Mouse (Mus musculus) adrenal gland, postnatal 36 days (tissue): Measurements from ENCODE around the gene Hlx. TPM values are rescaled to one million over a fixed set of nuclear protein-coding genes. Genes with fewer than 3 reads are reported as not detected.

Experiments
- DNase-seq, 2 experiments: peaks; one replicate each; pipeline ENCODE4 v3.0.0; 2021; ENCODE audit warnings: mixed read lengths in 1 of 2
- total RNA-seq, 2 experiments: library from RNA; stranded (reverse); gene quantifications; 2 replicates each; pipeline ENCODE4 v1.2.3; 2021

Hlx gene
- total RNA-seq, 2 experiments from 2014 or later, result 7.2 to 14.6 TPM

DNA sequence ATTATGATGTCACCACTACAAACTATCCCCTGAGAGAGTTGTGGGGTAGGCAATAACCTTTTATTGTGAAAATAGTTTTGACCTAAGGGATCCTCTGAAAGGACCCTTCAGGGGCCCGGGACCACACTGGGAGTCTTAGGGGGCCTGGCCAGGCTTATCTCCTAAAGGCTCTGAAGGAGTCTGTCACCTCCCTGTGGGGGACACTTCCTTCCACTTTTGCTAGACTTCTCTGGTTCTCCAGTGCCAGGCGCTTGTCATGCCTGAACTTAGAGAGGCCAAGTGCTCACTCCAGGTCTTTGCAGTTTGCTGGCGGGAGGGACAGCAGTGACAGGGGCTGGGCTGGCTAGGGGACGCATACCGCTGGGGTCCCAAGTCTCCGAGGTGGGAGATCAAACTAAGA is 16.3 kb downstream of the Hlx start:
- no peak for DNase-seq

DNA sequence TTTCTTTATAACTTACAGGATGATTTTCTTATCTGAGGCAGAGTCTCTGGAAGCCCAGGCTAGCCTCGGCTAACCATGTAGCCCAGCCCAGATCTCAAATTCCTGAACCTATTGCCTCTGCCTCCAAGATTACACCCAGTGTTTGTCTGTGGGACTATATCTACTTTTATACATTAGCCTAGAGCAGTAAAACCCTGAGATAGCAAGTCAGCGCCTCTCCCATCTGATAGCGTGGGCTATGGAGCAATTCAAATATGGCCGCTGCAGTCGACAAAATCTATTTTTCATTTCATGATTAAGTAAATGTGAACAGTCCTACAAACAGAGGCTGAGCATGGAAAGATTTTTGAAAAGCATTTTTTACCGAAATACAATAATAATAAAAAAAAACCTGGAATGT is 16.7 kb downstream of the Hlx start:
- no peak for DNase-seq

DNA sequence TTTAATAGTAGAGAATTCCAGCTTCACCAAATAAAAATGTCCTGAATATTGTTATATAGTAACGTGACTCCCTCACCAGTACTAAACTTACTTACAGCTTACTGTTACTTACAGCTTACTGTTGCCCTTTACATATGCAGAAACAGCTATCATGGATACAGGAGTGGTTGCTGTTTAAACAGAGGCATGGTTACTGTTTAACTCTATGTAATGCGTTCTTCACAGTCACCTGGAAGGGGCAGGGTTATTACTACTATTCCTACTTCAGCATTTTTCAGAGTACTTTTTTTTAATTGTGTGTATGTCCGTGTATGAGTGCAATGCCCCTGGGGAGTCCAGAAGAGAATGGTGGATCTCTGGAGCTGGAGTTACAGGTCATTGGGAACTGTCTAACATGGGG is 17.9 kb downstream of the Hlx start:
- no peak for DNase-seq

DNA sequence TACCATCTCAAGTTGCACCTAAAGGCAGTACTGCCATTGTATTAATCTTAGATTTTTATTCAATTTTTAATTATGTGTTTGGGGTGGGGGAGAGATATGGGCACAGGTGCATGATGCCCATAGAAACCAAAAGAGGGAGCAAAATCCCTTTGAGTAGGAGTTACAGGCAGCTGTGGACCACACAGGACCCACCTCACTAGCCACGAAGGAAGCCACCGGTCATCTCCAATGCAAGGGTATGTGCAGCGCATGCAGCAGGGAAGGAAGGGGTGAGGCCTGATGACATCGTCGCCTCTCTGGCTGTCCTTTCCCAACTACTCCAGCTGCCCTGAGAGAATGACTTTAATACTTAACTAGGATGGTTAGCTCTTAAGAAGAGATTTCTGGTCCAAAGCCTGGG is 18.7 kb downstream of the Hlx start:
- DNase-seq, result no peak

DNA sequence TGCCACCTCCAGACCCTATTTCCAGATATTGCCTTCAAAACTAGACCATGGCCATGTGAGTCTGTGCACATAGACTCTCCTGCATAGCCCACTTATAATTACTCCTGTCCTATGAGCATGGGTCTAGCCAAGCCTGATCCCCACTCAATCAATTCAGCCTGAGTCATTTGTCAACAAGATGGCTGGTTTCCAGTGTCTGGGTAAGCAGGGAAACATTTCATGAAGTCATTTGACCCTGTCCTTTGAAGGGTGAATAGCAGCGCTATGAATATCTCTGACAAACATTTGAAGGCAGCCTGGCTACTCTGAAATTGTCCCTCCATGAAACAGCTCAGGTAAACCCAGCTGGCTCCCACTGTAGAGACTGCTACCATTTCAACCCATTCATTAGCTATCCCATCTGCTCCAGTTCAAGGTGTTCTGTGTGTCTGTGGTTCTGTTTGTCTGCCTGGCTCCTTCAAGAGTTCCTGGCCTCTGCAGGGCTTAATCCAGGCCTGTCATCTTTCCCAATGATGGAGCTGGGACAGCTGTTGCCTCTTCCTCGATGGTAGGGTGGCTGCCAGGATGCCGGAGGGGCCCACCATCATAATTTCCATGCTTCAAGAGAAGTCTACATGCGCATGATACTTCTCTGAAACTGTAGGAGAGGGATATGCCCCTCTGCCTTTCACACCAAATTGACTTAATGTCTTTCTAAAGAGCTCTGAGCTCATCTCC is 24.7 kb downstream of the Hlx start:
- peak; percentile 56 to 68 for DNase-seq

DNA sequence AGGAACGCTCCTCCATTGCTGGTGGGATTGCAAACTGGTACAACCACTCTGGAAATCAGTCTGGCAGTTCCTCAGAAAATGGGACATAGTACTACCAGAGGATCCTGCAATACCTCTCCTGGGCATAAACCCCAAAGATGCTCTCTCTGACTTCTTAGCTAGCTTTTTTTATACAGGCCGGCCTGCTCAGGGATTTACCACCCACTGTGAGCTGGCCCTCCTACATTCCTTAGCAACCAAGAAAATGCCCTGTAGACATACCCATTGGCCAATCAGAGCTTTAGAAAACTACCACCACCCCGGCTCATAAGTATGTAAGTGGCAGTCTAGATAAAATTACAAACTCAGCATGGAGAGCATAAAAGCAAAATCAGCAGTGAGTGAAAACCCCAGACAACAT is 27.5 kb downstream of the Hlx start:
- DNase-seq, result no peak

DNA sequence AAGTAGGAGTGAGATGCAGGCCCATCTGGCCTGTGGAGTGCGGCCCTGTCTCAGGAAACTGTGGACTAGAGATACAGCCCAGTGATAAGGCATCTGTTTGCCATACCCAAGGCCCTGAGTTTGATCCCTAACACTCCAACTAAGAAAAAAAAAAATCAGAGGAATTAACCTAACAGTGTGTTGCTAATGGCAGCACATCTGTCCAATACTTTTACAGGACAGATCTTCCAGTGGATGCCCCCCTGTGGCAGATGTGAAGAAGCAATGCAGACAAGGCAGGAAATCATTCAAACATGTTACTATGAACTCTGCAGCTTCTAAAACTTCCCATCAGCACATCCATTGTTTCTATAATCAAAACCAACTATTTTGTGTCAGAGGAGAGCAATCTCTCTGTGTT is 33.1 kb downstream of the Hlx start:
- no peak for DNase-seq

DNA sequence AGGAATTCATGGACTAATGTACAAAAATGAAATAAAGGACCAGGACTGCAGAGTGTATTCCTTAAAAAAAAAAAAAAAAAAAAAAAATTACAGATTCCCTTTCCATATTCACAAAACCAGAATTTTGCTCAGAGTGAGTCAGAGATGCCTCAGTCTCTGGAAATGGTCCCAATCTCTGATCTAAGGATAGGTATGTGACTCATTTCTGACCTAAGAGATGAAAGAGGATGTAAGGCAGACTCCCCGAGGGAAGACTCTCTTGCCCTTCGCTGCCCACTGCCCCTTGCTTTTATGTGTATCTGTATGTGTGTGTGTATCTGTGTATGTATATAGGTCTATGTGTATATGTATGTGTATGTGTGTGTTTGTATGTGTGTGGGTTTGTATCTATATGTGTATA is 37.0 kb downstream of the Hlx start:
- peak; percentile 24 to 26 for DNase-seq

DNA sequence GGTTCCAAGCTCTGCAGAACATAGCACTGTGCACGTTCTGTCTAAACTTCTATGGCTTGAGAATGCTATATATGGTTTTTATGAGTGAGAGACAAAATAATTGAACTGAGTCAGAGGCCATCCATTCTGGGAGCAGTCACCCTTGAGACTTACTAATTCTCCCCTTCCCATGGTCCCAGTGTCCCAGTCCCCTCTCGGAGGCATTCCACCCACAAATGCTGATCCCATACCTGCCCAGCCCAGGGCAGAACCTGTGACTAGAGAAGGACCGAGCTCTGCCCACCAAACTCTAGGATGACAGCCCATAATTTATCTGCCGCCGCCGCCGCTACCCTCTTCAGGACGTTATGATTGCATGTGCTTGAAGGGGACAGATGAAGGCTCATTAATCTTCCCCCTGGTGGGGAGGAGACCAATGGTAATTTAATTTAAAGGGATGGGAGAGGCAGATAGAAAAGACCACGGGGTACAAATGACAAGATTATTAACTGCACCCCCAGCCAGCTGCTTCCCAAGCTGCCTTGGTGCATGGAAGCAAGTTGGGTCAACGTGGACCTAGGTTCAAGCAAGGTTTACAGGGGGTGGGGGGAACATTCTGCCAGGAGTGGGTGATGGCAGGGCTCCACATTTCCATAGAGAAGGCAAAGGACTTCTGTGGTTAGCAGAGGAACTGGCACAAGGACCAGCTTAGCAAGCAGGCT is 40.1 kb downstream of the Hlx start:
- no peak for DNase-seq

DNA sequence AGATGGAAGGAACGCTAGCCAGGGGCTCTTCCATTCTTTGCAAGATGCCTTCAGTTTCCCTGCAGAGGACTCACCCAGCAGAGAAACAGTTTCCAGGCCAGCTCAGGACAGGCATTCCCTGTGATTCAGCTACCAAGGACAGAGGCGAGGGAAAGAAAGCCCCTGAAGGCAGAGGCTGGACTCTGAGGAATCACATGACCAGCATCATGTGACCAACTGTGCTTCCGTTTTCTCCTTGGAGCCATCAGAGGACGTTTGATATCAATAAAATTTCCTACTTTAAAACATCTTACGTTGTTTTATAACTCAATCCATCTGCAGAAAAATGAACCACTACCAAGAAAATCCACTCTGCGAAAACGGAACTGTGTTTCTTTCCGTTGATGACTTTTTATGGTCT is 41.2 kb downstream of the Hlx start:
- no peak for DNase-seq

DNA sequence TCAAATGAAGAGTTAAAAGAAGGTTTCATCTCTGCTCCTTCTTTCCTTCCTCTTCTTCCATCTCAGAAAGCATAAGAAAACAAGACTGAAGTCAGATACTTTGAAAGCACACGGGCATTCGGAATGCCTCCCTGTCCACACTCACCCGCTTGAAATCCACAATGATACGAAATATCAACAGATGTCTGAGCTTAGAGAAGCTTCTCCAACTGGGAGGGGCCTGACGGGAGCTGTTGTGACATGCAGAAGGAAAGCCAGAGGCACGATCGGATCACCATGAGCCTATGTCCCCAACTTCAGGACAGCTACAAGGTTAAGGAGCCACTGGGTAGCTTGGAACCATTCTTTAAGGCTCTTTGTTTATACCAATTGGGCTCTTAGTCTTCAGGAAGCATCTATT is 44.4 kb downstream of the Hlx start:
- DNase-seq, result no peak

DNA sequence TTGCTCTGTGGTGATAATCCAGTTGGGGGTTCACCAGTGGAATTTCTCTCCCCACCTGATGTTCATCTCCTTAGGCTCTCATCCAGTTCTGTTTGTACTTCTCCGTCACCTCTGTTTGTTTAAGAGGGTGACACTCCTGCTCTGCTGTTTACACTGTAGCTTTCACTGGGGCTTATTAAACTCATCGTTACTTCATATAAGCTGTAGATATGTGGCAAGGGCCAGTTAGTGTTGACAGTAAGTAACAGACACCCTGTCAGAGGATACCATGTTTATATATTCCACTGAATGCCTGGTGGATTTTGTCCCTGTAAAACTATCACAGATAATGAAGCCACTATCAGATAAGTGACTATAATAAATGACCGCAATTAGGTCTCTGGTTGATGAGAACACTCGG is 44.9 kb downstream of the Hlx start:
- no peak for DNase-seq

DNA sequence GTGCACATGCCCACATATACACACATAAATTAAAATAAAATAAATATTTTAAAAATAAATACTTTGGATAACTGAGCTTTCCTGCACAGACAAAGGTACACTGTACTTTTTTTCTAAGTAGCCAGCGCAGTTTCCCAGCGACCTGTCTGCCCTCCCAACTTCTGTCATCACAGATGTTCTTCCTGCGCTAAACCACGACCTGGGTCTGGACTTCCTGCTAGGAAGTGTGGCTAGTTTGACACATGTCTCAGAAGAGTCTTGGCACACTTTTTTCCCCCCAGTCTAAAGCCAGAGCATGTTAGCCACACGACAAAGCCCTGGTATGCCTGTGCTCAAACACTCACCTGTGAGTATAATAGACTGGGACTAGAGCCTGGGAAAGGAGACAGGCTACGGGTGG is 48.9 kb downstream of the Hlx start:
- no peak for DNase-seq

DNA sequence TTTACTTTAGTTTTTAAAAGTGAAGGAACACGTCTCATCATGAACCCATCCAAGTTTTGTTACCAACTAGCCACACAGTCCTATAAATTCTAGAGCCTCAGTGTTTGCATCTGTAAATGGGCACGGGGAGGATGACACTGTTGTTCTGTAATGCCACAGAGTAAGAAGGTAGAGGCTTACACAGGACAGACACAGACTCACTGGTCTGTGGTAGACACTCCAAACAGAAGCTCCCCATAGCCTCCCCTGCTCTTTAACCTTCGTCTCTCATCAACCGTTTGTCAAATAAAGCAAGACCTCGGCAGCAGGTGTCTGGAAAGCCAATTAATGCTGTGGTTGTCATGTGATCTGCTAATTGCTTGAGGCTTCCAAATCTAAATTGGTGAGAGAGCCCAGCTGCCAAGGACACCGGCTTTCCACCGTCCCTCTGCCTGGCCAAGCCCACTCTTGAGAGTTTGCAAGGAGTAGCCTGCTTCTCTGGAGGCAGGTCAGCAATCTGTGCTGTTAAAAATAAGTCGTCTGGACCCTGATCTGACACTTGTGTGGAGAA is 52.9 kb downstream of the Hlx start:
- DNase-seq, result no peak

DNA sequence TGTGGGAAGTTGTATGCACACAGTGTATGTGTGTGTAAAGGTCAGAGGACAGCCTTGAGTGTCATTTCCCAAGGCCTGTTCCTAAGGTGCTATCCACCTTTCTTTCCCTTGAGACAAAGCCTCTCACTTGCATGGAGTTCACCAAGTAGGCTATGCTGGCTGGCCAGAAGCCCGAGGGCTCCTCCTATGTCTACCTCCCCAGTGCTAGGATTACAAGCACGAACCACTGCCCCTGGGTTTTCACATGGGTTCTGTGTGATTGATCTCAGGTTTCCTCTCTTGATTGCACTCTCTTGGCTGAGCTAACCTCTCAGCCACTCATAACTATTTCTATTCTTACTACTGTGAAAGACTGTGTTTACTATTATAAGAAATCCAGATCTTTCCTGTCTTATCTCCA is 54.8 kb downstream of the Hlx start:
- DNase-seq, result no peak

Other genes starting within 250 kb of the Hlx start
- 1 to 10 TPM; 3.7 to 7.4 TPM for gene Marc1, start 78.7 kb upstream of the Hlx start, total RNA-seq
- gene Marc2, start 113.8 kb upstream of the Hlx start, total RNA-seq, result 100 to 1,000 TPM; 380 to 404 TPM
- 10 to 100 TPM; 26.6 to 32.5 TPM for gene C130074G19Rik, start 150.6 kb upstream of the Hlx start, total RNA-seq